Mouse (Mus musculus): ENCODE measurements around the gene Gnl1. TPM values are rescaled to one million over a fixed set of nuclear protein-coding genes. Genes with fewer than 3 reads are reported as not detected.
"Not testable (repeated sequence)": the region's sequence is repeated elsewhere in the genome, so short reads cannot be mapped to it uniquely, and the experiment has no call there.

The Gnl1 gene
- polyA plus RNA-seq, 1 experiment from 2014 or later, result 50.3 TPM

- no peak for ATAC-seq (ENCODE audit: low read depth)
- 81% methylated on average over 7 of the region's 7 CpGs for WGBS
Measured at GRCm38 (mm10) chr17:36028879-36029619, 49.4 kb downstream of the Gnl1 start.

GRCm38 (mm10) chr17:36030046-36030702 lies 50.5 kb downstream of the Gnl1 start:
- H3K9ac ChIP-seq (replicated peaks; ENCODE audit: low read depth, low read length); ATAC-seq (ENCODE audit: low read depth); H3K4me1 ChIP-seq (ENCODE audit: control insufficient read depth, insufficient read depth, low read length); H3K4me2 ChIP-seq (ENCODE audit: low read depth, low read length); H3K27ac ChIP-seq (ENCODE audit: low read depth, low read length); H3K4me3 ChIP-seq (ENCODE audit: low read depth, low read length); H3K9me3 ChIP-seq (ENCODE audit: control insufficient read depth, low read length); H3K36me3 ChIP-seq (ENCODE audit: control insufficient read depth, insufficient read depth, low read length); H3K27me3 ChIP-seq (ENCODE audit: control insufficient read depth, insufficient read depth, low read length): not testable (repeated sequence)
- WGBS, result 56% methylated on average over 2 of the region's 4 CpGs

More at GRCm38 (mm10) chr17:36028879-36029619, 49.4 kb downstream of the Gnl1 start:
- Histone ChIP-seq H3K9me3 (ENCODE audit: control insufficient read depth, low read length) (no peaks in the 10 kb centered on the region), H3K27me3 (ENCODE audit: control insufficient read depth, insufficient read depth, low read length) (no peaks in the 10 kb centered on the region), H3K27ac (ENCODE audit: low read depth, low read length) (no peak overlapping the region), H3K4me2 (ENCODE audit: low read depth, low read length) (no peak overlapping the region), H3K36me3 (ENCODE audit: control insufficient read depth, insufficient read depth, low read length) (no peaks in the 10 kb centered on the region), H3K4me1 (ENCODE audit: control insufficient read depth, insufficient read depth, low read length) (no peaks in the 10 kb centered on the region), H3K9ac (replicated peaks; ENCODE audit: low read depth, low read length) (no peak overlapping the region), H3K4me3 (ENCODE audit: low read depth, low read length) (no peak overlapping the region)

GRCm38 (mm10) chr17:36030703-36031582 lies 51.3 kb downstream of the Gnl1 start:
- Histone ChIP-seq H3K4me2 (ENCODE audit: low read depth, low read length) (peak overlapping the region; percentile 68), H3K9ac (replicated peaks; ENCODE audit: low read depth, low read length) (peak overlapping the region; percentile 21; the same call in 1 of the 2 replicates)
- not testable (repeated sequence) for H3K4me3 ChIP-seq (ENCODE audit: low read depth, low read length); H3K4me1 ChIP-seq (ENCODE audit: control insufficient read depth, insufficient read depth, low read length); H3K36me3 ChIP-seq (ENCODE audit: control insufficient read depth, insufficient read depth, low read length); H3K27ac ChIP-seq (ENCODE audit: low read depth, low read length); H3K9me3 ChIP-seq (ENCODE audit: control insufficient read depth, low read length); H3K27me3 ChIP-seq (ENCODE audit: control insufficient read depth, insufficient read depth, low read length)
- ATAC-seq (ENCODE audit: low read depth), result peak; percentile 19; the same call in 1 of the 2 replicates
- whole genome bisulfite sequencing, result 41% methylated on average over 8 of the region's 8 CpGs

GRCm38 (mm10) chr17:36031583-36032331 lies 52.1 kb downstream of the Gnl1 start:
- Histone ChIP-seq H3K9ac (replicated peaks; ENCODE audit: low read depth, low read length) (peak overlapping the region; percentile 39; the same call in 1 of the 2 replicates), H3K4me3 (ENCODE audit: low read depth, low read length) (peak overlapping the region; percentile 31)

GRCm38 (mm10) chr17:36032351-36032875 lies 52.8 kb downstream of the Gnl1 start, which contains the start of gene H2-T23:
Gene H2-T23 (minus strand): TSS chr17:36032855.
- ATAC-seq (ENCODE audit: low read depth), result peak; percentile 28; the same call in 1 of the 2 replicates
- H3K36me3 ChIP-seq (ENCODE audit: control insufficient read depth, insufficient read depth, low read length); H3K9me3 ChIP-seq (ENCODE audit: control insufficient read depth, low read length); H3K27ac ChIP-seq (ENCODE audit: low read depth, low read length); H3K27me3 ChIP-seq (ENCODE audit: control insufficient read depth, insufficient read depth, low read length); H3K4me1 ChIP-seq (ENCODE audit: control insufficient read depth, insufficient read depth, low read length): not testable (repeated sequence)
- Histone ChIP-seq H3K9ac (replicated peaks; ENCODE audit: low read depth, low read length) (peak within 1 kb of the TSS; percentile 39; the same call in 1 of the 2 replicates), H3K4me2 (ENCODE audit: low read depth, low read length) (peak within 1 kb of the TSS; percentile 68), H3K4me3 (ENCODE audit: low read depth, low read length) (peak within 1 kb of the TSS; percentile 31)
- WGBS, result 1% methylated on average over 25 of the region's 25 CpGs

More at GRCm38 (mm10) chr17:36031583-36032331, 52.1 kb downstream of the Gnl1 start:
- 2% methylated on average over 35 of the region's 40 CpGs for WGBS
- H3K27me3 ChIP-seq (ENCODE audit: control insufficient read depth, insufficient read depth, low read length); H3K4me1 ChIP-seq (ENCODE audit: control insufficient read depth, insufficient read depth, low read length); H3K27ac ChIP-seq (ENCODE audit: low read depth, low read length); H3K9me3 ChIP-seq (ENCODE audit: control insufficient read depth, low read length); H3K36me3 ChIP-seq (ENCODE audit: control insufficient read depth, insufficient read depth, low read length): not testable (repeated sequence)
- peak; percentile 66 for ATAC-seq (ENCODE audit: low read depth)
- peak overlapping the region; percentile 68 for H3K4me2 ChIP-seq (ENCODE audit: low read depth, low read length)

GRCm38 (mm10) chr17:36034524-36034923 lies 54.9 kb downstream of the Gnl1 start:
- not testable (repeated sequence) for H3K4me3 ChIP-seq (ENCODE audit: low read depth, low read length); H3K4me2 ChIP-seq (ENCODE audit: low read depth, low read length); H3K27ac ChIP-seq (ENCODE audit: low read depth, low read length); H3K27me3 ChIP-seq (ENCODE audit: control insufficient read depth, insufficient read depth, low read length); H3K9me3 ChIP-seq (ENCODE audit: control insufficient read depth, low read length); H3K9ac ChIP-seq (replicated peaks; ENCODE audit: low read depth, low read length); ATAC-seq (ENCODE audit: low read depth); H3K4me1 ChIP-seq (ENCODE audit: control insufficient read depth, insufficient read depth, low read length); H3K36me3 ChIP-seq (ENCODE audit: control insufficient read depth, insufficient read depth, low read length)
- WGBS, result 68% methylated on average over 3 of the region's 3 CpGs

GRCm38 (mm10) chr17:36035010-36035638 lies 55.5 kb downstream of the Gnl1 start:
- H3K4me2 ChIP-seq (ENCODE audit: low read depth, low read length); H3K9me3 ChIP-seq (ENCODE audit: control insufficient read depth, low read length); H3K27ac ChIP-seq (ENCODE audit: low read depth, low read length); H3K9ac ChIP-seq (replicated peaks; ENCODE audit: low read depth, low read length); H3K4me3 ChIP-seq (ENCODE audit: low read depth, low read length); H3K36me3 ChIP-seq (ENCODE audit: control insufficient read depth, insufficient read depth, low read length); H3K27me3 ChIP-seq (ENCODE audit: control insufficient read depth, insufficient read depth, low read length); H3K4me1 ChIP-seq (ENCODE audit: control insufficient read depth, insufficient read depth, low read length): not testable (repeated sequence)
- 40% methylated on average over 3 of the region's 3 CpGs for WGBS
- peak; percentile 31; the same call in 1 of the 2 replicates for ATAC-seq (ENCODE audit: low read depth)

- WGBS, result 88% methylated on average over 13 of the region's 13 CpGs
Measured at GRCm38 (mm10) chr17:36036126-36036525, 56.5 kb downstream of the Gnl1 start.

More at GRCm38 (mm10) chr17:36036126-36036525, 56.5 kb downstream of the Gnl1 start:
- H3K4me1 ChIP-seq (ENCODE audit: control insufficient read depth, insufficient read depth, low read length); H3K4me3 ChIP-seq (ENCODE audit: low read depth, low read length); H3K36me3 ChIP-seq (ENCODE audit: control insufficient read depth, insufficient read depth, low read length); H3K4me2 ChIP-seq (ENCODE audit: low read depth, low read length); H3K9me3 ChIP-seq (ENCODE audit: control insufficient read depth, low read length); H3K27me3 ChIP-seq (ENCODE audit: control insufficient read depth, insufficient read depth, low read length); H3K9ac ChIP-seq (replicated peaks; ENCODE audit: low read depth, low read length); H3K27ac ChIP-seq (ENCODE audit: low read depth, low read length); ATAC-seq (ENCODE audit: low read depth): not testable (repeated sequence)
